Mouse (Mus musculus): ENCODE measurements around the gene Slc4a7. TPM values are rescaled to one million over a fixed set of nuclear protein-coding genes. Genes with fewer than 3 reads are reported as not detected.

Slc4a7 gene
- polyA plus RNA-seq (2015; fragmentation: Nextera tagmentation; extraction: Ambion mirVana), result 46.2 and 46.3 TPM in 2 replicates

- peak within 1 kb of the TSS; percentile 73 for H3K4me2 ChIP-seq (replicated peaks)
- ATAC-seq, result no peak
- peak within 1 kb of the TSS; percentile 84 for H3K4me3 ChIP-seq (replicated peaks)
- no peaks in the 10 kb centered on the region for H3K9me3 ChIP-seq
- WGBS, result 90% methylated on average over 5 of the region's 5 CpGs
- H3K9ac ChIP-seq (replicated peaks), result peak within 1 kb of the TSS; percentile 98
- no peaks in the 10 kb centered on the region for H3K27me3 ChIP-seq
- no peaks in the 10 kb centered on the region for H3K36me3 ChIP-seq
- H3K4me1 ChIP-seq (replicated peaks), result peaks cover 26% of the 10 kb centered on the region
- H3K27ac ChIP-seq, result peak within 1 kb of the TSS; percentile 98
Observed at GRCm38 (mm10) chr14:14701710-14702329, at the start of gene Slc4a7. Slc4a7 (plus strand) TSS chr14:14702279.

GRCm38 (mm10) chr14:14670597-14670996 lies 31.5 kb upstream of the Slc4a7 start:
- Histone ChIP-seq H3K27me3 (no peaks in the 10 kb centered on the region), H3K4me3 (replicated peaks) (no peak overlapping the region), H3K27ac (no peak overlapping the region), H3K9ac (replicated peaks) (no peak overlapping the region), H3K4me1 (replicated peaks) (no peaks in the 10 kb centered on the region), H3K36me3 (no peaks in the 10 kb centered on the region), H3K9me3 (no peaks in the 10 kb centered on the region), H3K4me2 (replicated peaks) (no peak overlapping the region)
- WGBS, result 79% methylated on average over 1 of the region's 1 CpGs
- no peak for ATAC-seq

- no peaks in the 10 kb centered on the region for H3K4me1 ChIP-seq (replicated peaks)
- H3K9ac ChIP-seq (replicated peaks), result no peak overlapping the region
- no peaks in the 10 kb centered on the region for H3K36me3 ChIP-seq
- H3K4me2 ChIP-seq (replicated peaks), result no peak overlapping the region
- no peak for ATAC-seq
- WGBS, result 78% methylated on average over 4 of the region's 4 CpGs
- H3K4me3 ChIP-seq (replicated peaks), result no peak overlapping the region
- no peaks in the 10 kb centered on the region for H3K9me3 ChIP-seq
- no peaks in the 10 kb centered on the region for H3K27me3 ChIP-seq
- no peak overlapping the region for H3K27ac ChIP-seq
Observed at GRCm38 (mm10) chr14:14681611-14682010, 20.5 kb upstream of the Slc4a7 start.

- Histone ChIP-seq H3K9me3 (no peaks in the 10 kb centered on the region), H3K27me3 (no peaks in the 10 kb centered on the region), H3K27ac (no peak overlapping the region), H3K4me3 (replicated peaks) (no peak overlapping the region), H3K9ac (replicated peaks) (no peak overlapping the region), H3K4me2 (replicated peaks) (no peak overlapping the region), H3K36me3 (no peaks in the 10 kb centered on the region), H3K4me1 (replicated peaks) (no peaks in the 10 kb centered on the region)
- no peak for ATAC-seq
- WGBS, result 81% methylated on average over 4 of the region's 4 CpGs
Observed at GRCm38 (mm10) chr14:14684771-14685170, 17.3 kb upstream of the Slc4a7 start.

- Histone ChIP-seq H3K4me1 (replicated peaks) (no peaks in the 10 kb centered on the region), H3K27ac (no peak overlapping the region), H3K9ac (replicated peaks) (no peak overlapping the region), H3K4me3 (replicated peaks) (no peak overlapping the region), H3K27me3 (no peaks in the 10 kb centered on the region), H3K9me3 (no peaks in the 10 kb centered on the region), H3K36me3 (no peaks in the 10 kb centered on the region), H3K4me2 (replicated peaks) (no peak overlapping the region)
- ATAC-seq, result no peak
- 77% methylated on average over 7 of the region's 7 CpGs for WGBS
Observed at GRCm38 (mm10) chr14:14686101-14686551, 16.0 kb upstream of the Slc4a7 start.

- Histone ChIP-seq H3K4me3 (replicated peaks) (no peak overlapping the region), H3K9me3 (no peaks in the 10 kb centered on the region), H3K4me2 (replicated peaks) (no peak overlapping the region), H3K36me3 (no peaks in the 10 kb centered on the region), H3K4me1 (replicated peaks) (no peaks in the 10 kb centered on the region), H3K27me3 (no peaks in the 10 kb centered on the region), H3K27ac (no peak overlapping the region), H3K9ac (replicated peaks) (no peak overlapping the region)
- ATAC-seq, result no peak
- 78% methylated on average over 7 of the region's 7 CpGs for WGBS
Observed at GRCm38 (mm10) chr14:14687258-14687890, 14.7 kb upstream of the Slc4a7 start.

GRCm38 (mm10) chr14:14702399-14703345 lies 593 bp downstream of the Slc4a7 start:
- H3K4me2 ChIP-seq (replicated peaks), result peak overlapping the region; percentile 73
- peak overlapping the region; percentile 98 for H3K27ac ChIP-seq
- under 1% methylated on average over 50 of the region's 85 CpGs for WGBS
- peak overlapping the region; percentile 98 for H3K9ac ChIP-seq (replicated peaks)
- no peaks in the 10 kb centered on the region for H3K27me3 ChIP-seq
- peaks cover 26% of the 10 kb centered on the region for H3K4me1 ChIP-seq (replicated peaks)
- peak; percentile 96 for ATAC-seq
- H3K9me3 ChIP-seq, result no peaks in the 10 kb centered on the region
- H3K36me3 ChIP-seq, result no peaks in the 10 kb centered on the region
- peak overlapping the region; percentile 84 for H3K4me3 ChIP-seq (replicated peaks)

GRCm38 (mm10) chr14:14703346-14703871 lies 1.3 kb downstream of the Slc4a7 start:
- WGBS, result 0% methylated on average over 46 of the region's 60 CpGs
- peak overlapping the region; percentile 84 for H3K4me3 ChIP-seq (replicated peaks)
- peak overlapping the region; percentile 98 for H3K27ac ChIP-seq
- peaks cover 3% of the 10 kb centered on the region for H3K36me3 ChIP-seq
- H3K27me3 ChIP-seq, result no peaks in the 10 kb centered on the region
- H3K4me2 ChIP-seq (replicated peaks), result peak overlapping the region; percentile 73
- H3K4me1 ChIP-seq (replicated peaks), result peaks cover 26% of the 10 kb centered on the region
- ATAC-seq, result no peak; the same call in 1 of the 2 replicates
- H3K9me3 ChIP-seq, result no peaks in the 10 kb centered on the region
- H3K9ac ChIP-seq (replicated peaks), result peak overlapping the region; percentile 98

GRCm38 (mm10) chr14:14704651-14705050 lies 2.6 kb downstream of the Slc4a7 start:
- no peak for ATAC-seq
- peaks cover 5% of the 10 kb centered on the region for H3K36me3 ChIP-seq
- 68% methylated on average over 2 of the region's 2 CpGs for WGBS
- no peak overlapping the region for H3K27ac ChIP-seq
- H3K9me3 ChIP-seq, result no peaks in the 10 kb centered on the region
- H3K4me2 ChIP-seq (replicated peaks), result peak overlapping the region; percentile 73
- peaks cover 26% of the 10 kb centered on the region for H3K4me1 ChIP-seq (replicated peaks)
- no peaks in the 10 kb centered on the region for H3K27me3 ChIP-seq
- peak overlapping the region; percentile 98 for H3K9ac ChIP-seq (replicated peaks)
- peak overlapping the region; percentile 84 for H3K4me3 ChIP-seq (replicated peaks)

- Histone ChIP-seq H3K27me3 (no peaks in the 10 kb centered on the region), H3K4me3 (replicated peaks) (peak overlapping the region; percentile 84), H3K27ac (no peak overlapping the region), H3K4me1 (replicated peaks) (peaks cover 26% of the 10 kb centered on the region), H3K9ac (replicated peaks) (no peak overlapping the region), H3K4me2 (replicated peaks) (peak overlapping the region; percentile 73), H3K9me3 (no peaks in the 10 kb centered on the region), H3K36me3 (peaks cover 5% of the 10 kb centered on the region)
- no peak for ATAC-seq
- 89% methylated on average over 3 of the region's 3 CpGs for WGBS
Observed at GRCm38 (mm10) chr14:14705126-14705525, 3.0 kb downstream of the Slc4a7 start.

- Histone ChIP-seq H3K27ac (no peak overlapping the region), H3K4me3 (replicated peaks) (no peak overlapping the region), H3K27me3 (no peaks in the 10 kb centered on the region), H3K9me3 (no peaks in the 10 kb centered on the region), H3K9ac (replicated peaks) (no peak overlapping the region), H3K4me2 (replicated peaks) (no peak overlapping the region), H3K36me3 (peaks cover 13% of the 10 kb centered on the region), H3K4me1 (replicated peaks) (peaks cover 26% of the 10 kb centered on the region)
- ATAC-seq, result no peak
- WGBS, result 91% methylated on average over 1 of the region's 1 CpGs
Observed at GRCm38 (mm10) chr14:14706381-14706780, 4.3 kb downstream of the Slc4a7 start.
